Mouse (Mus musculus) C2C12 (cell line): Measurements from ENCODE around the gene Bpifb4.

Source experiments
- CEBPB ChIP-seq: IDR thresholded peaks from one replicate; pipeline ENCODE4 v1.6.1; 2011; ENCODE audit warnings: low read depth, mild to moderate bottlenecking, control low read depth, moderate library complexity
- CTCF ChIP-seq: IDR thresholded peaks from one replicate; pipeline ENCODE4 v1.5.1; 2011; ENCODE audit not compliant: control insufficient read depth, insufficient read depth, insufficient read length
- USF1 ChIP-seq: IDR thresholded peaks from one replicate; pipeline ENCODE4 v1.6.1; 2011; ENCODE audit warnings: low read depth, mild to moderate bottlenecking, control low read depth, moderate library complexity

- no peak for TF ChIP-seq CTCF
- TF ChIP-seq CEBPB: no peak
- TF ChIP-seq USF1: no peak
Observed at GRCm38 (mm10) chr2:153962821-153963331, 24.9 kb downstream of the Bpifb4 start.
